Mouse (Mus musculus) kidney, embryonic 16.5 days (tissue): ENCODE results near the gene Tnfrsf13b. TPM values are rescaled to one million over a fixed set of nuclear protein-coding genes. Genes with fewer than 3 reads are reported as not detected.
"Not testable (repeated sequence)": the region's sequence is repeated elsewhere in the genome, so short reads cannot be mapped to it uniquely, and the experiment has no call there.

Experiments
- ATAC-seq: fragments of 200-750 bp; cut with Nextera tagmentation; 2 replicates; pipeline ENCODE4 v1.8.0; 2017; ENCODE audit warnings: moderate TSS enrichment; ENCODE audit not compliant: low FRiP score, low TSS enrichment
- H3K27ac ChIP-seq: fragments of 300-500 bp; sonication (generic); 2 replicates; pipeline ENCODE4 v1.5.1; 2014; ENCODE audit warnings: low read length
- H3K27me3 ChIP-seq: fragments of 300-500 bp; sonication (generic); 2 replicates; pipeline ENCODE4 v1.6.1; 2014; ENCODE audit warnings: low read length, control low read depth, mixed read lengths; ENCODE audit not compliant: insufficient read depth
- H3K36me3 ChIP-seq: fragments of 300-500 bp; sonication (generic); 2 replicates; pipeline ENCODE4 v1.6.1; 2014; ENCODE audit warnings: low read length, control low read depth, mixed read lengths; ENCODE audit not compliant: insufficient read depth
- H3K4me1 ChIP-seq: fragments of 300-500 bp; sonication (generic); 2 replicates; pipeline ENCODE4 v1.6.1; 2014; ENCODE audit warnings: low read length, control low read depth, mixed read lengths; ENCODE audit not compliant: insufficient read depth
- H3K4me2 ChIP-seq: fragments of 300-500 bp; sonication (generic); replicated peaks from 2 replicates; pipeline ENCODE4 v1.6.1; 2014; ENCODE audit warnings: low read depth, low read length
- H3K4me3 ChIP-seq: fragments of 300-500 bp; sonication (generic); 2 replicates; pipeline ENCODE4 v1.5.1; 2014; ENCODE audit warnings: mild to moderate bottlenecking, low read length
- H3K9ac ChIP-seq: fragments of 300-500 bp; sonication (generic); replicated peaks from 2 replicates; pipeline ENCODE4 v1.6.1; 2014; ENCODE audit warnings: low read length
- H3K9me3 ChIP-seq: fragments of 300-500 bp; sonication (generic); 2 replicates; pipeline ENCODE4 v1.6.1; 2016; ENCODE audit warnings: low read length, control low read depth
- WGBS: fragments of 180-500 bp; shearing (Covaris S2); extraction: QIAGEN DNeasy Blood & Tissue Kit; methylation state at CpG from one replicate; pipeline ENCODE4 v1.1.7; 2014; 5-methylcytosine and 5-hydroxymethylcytosine counted together
- polyA plus RNA-seq: library from polyadenylated mRNA; unstranded; fragments of >200 nt; fragmentation: Nextera tagmentation; extraction: Ambion mirVana; gene quantifications from 2 replicates; pipeline ENCODE4 v1.2.1, GENCODE M21; 2015

Tnfrsf13b gene
- polyA plus RNA-seq, 1 experiment from 2014 or later, result 1.8 TPM

DNA sequence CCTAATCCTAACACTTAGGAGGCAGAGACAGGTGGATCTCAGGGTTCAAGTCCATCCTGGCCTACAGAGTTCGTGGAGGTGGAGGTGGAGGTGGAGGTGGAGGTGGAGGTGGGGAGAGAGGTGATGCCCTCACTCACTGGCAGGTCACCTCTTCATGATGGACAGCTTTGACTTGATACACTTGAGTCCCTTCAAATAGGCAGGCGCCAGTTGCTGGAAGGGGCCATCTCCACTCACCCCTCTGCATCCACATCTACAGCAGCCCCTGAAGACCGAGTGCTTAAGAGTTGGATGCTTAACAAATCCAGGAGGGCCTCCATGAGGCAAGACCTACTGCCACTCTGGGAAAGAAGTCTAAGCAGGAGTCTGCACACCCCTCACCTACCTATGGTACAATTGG lies 36.8 kb downstream of the Tnfrsf13b start:
- no peak overlapping the region for H3K4me2 ChIP-seq
- H3K4me3 ChIP-seq, result no peak overlapping the region
- no peak overlapping the region for H3K9ac ChIP-seq
- ATAC-seq, result no peak
- H3K9me3 ChIP-seq, result no peaks in the 10 kb centered on the region
- H3K27me3 ChIP-seq, result no peaks in the 10 kb centered on the region
- no peak overlapping the region for H3K27ac ChIP-seq
- H3K36me3 ChIP-seq, result peaks cover 92% of the 10 kb centered on the region
- no peaks in the 10 kb centered on the region for H3K4me1 ChIP-seq
- 89% methylated on average over 3 of the region's 3 CpGs for WGBS

DNA sequence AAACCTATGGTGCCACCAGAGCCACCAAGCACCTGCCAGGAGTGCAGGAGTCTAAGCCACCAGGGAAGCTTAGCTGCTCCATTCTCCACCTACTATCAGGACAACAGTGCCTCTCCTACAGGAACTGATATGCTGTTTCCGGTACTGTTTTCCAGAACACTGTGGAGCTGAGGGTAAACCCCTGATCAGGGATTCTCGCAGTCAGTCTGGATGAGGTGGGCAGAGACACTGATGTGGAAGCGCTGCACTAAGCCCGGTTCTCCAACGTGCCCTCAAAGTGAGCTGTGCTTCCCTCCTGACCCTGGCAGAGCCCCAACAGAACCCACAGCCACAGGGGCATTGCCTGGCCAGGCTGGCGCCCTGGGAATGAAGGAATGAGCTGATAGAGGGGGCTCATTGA lies 37.8 kb downstream of the Tnfrsf13b start:
- no peak for ATAC-seq
- Histone ChIP-seq H3K27me3 (no peaks in the 10 kb centered on the region), H3K4me3 (no peak overlapping the region), H3K36me3 (peaks cover 82% of the 10 kb centered on the region), H3K9me3 (no peaks in the 10 kb centered on the region), H3K27ac (no peak overlapping the region), H3K4me1 (no peaks in the 10 kb centered on the region), H3K9ac (no peak overlapping the region), H3K4me2 (no peak overlapping the region)
- WGBS, result 91% methylated on average over 6 of the region's 6 CpGs

DNA sequence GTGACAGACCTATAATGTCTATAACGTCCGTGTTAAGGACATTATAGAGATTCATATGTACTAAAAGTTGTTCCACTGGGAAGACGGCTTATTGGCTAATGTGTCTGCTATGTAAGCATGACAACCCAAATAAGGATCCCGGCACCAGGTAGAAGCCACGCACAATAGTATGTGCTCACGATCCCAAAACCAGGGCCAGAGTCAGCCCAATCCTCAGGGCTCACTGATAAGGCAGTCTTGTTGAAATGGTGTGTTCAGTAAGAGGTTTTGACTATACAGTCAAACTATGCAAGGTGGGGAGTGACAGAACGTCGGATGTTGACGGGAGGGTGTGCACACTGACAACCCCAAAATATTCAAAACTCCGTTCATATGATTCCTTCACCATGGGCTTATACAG lies 38.3 kb downstream of the Tnfrsf13b start:
- Histone ChIP-seq H3K4me2 (no peak overlapping the region), H3K27me3 (no peaks in the 10 kb centered on the region), H3K4me1 (no peaks in the 10 kb centered on the region), H3K27ac (no peak overlapping the region), H3K4me3 (no peak overlapping the region), H3K36me3 (peaks cover 77% of the 10 kb centered on the region), H3K9me3 (no peaks in the 10 kb centered on the region), H3K9ac (no peak overlapping the region)
- WGBS, result 91% methylated on average over 10 of the region's 10 CpGs
- no peak for ATAC-seq

DNA sequence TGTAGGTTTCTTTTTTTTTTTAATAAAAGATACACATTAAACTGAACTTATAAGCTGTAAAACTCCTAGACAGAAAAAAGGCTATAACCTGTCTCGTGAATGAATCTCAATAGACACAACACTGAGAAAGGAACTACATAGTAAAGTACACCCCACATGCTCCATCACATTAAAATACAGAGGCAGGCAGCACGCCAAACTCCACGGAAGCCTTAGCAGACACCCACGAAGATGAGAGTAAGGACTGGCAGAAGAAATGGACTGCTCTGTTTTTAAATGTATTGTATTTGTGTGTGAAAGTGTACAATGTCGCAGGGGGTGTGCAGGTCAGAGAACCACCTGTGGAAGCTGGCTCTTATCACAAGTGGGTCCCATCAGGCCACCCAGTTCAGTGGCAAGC lies 43.6 kb downstream of the Tnfrsf13b start:
- WGBS, result 83% methylated on average over 5 of the region's 5 CpGs
- Histone ChIP-seq H3K4me3 (no peak overlapping the region), H3K27ac (no peak overlapping the region), H3K27me3 (no peaks in the 10 kb centered on the region), H3K9me3 (no peaks in the 10 kb centered on the region), H3K4me2 (no peak overlapping the region), H3K9ac (no peak overlapping the region), H3K36me3 (peaks cover 24% of the 10 kb centered on the region), H3K4me1 (peaks cover 20% of the 10 kb centered on the region; the same call in 1 of the 2 replicates)
- no peak for ATAC-seq

DNA sequence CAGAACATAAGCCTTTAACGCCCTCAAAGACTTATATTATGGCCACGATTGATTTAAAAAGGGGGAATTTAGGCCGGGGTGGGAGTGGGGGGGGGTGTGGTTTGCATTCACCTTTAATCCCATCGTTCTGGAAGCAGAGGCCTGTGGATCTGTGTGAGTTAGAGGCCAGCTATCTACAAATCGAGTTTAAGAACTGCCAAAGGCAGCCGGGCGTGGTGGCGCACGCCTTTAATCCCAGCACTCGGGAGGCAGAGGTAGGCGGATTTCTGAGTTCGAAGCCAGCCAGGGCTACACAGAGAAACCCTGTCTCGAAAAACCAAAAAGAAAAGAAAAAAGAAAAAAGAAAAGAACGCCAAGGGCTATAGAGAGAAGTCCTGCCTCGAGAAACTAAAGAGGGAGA lies 46.9 kb downstream of the Tnfrsf13b start:
- peak overlapping the region; percentile 38 for H3K9ac ChIP-seq
- peak overlapping the region; percentile 100 for H3K4me3 ChIP-seq
- not testable (repeated sequence) for H3K9me3 ChIP-seq, H3K27me3 ChIP-seq, H3K27ac ChIP-seq, ATAC-seq, H3K36me3 ChIP-seq
- H3K4me2 ChIP-seq, result peak overlapping the region; percentile 64
- 36% methylated on average over 15 of the region's 15 CpGs for WGBS
- H3K4me1 ChIP-seq, result peaks cover 20% of the 10 kb centered on the region; the same call in 1 of the 2 replicates

DNA sequence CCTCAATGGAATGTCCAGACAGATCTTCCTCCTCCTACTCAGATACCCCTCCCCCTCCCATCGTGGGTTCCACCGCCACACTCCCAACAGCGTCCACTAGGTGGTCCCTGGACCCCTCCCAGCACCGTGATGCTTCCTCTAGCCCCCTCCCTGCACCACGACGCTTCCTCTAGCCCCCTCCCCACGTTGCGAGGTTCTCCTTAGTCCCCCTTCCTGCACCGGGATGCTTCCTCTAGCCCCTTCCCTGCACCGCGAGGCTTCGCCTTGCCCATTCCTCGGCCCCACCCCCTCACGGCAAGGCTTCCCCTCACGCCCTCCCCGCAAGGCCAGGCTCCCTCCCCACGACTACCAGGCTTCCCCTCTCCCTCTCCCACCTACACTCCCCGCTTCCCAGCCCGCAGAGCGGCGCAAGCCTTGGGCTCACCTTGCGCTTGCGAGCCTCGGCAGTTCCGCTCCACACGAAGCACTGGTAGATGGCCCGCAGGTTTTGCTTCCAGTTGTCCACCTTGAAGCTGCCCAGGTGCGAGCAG lies 47.8 kb downstream of the Tnfrsf13b start:
- peak overlapping the region; percentile 100 for H3K9ac ChIP-seq
- H3K4me1 ChIP-seq, result peaks cover 20% of the 10 kb centered on the region; the same call in 1 of the 2 replicates
- peak overlapping the region; percentile 100 for H3K4me3 ChIP-seq
- H3K27me3 ChIP-seq, result no peaks in the 10 kb centered on the region
- WGBS, result 0% methylated on average over 27 of the region's 28 CpGs
- no peaks in the 10 kb centered on the region for H3K36me3 ChIP-seq
- peak; percentile 50 for ATAC-seq
- H3K4me2 ChIP-seq, result peak overlapping the region; percentile 64
- peak overlapping the region; percentile 98 for H3K27ac ChIP-seq
- H3K9me3 ChIP-seq, result no peaks in the 10 kb centered on the region

DNA sequence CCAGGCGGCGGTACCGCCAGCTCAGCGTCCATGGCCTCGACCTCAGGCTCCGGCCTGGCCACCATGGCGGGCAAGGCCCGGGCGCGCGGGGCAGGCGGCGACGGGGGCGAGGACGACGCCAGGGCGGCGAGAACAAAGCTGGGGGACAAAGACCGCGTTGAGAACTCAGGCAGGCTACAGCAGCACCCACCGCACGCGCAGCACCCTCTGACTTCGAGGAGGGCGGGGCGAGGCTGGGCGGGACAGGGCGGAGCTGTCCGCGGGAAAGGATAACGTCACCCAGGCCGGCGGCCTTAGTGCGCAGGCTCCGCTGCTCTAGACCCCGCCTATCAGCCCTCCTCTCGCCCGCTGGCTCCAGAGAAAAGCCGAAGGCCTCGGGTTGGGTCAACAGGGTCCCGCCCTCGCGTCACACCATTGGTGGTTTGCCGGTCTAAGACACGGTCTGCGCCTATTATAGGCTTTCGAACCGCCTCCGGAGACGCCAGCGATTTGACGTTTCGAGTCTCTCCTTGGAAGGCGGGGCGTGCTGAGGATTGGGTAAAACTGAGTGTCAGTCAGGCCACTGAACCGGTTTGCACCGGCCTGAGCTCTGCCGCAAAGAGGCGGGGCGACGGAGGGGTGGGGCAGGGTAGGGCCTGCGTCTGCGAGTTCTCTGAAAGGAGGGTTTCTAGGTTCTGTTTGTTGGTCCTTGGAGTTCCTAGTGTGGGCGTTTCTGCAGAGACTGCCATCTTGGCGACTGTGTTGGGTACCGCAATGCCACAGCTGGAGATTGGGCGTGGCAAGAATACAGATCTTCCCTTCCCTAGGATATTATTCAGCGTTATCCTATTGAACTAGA lies 48.5 kb downstream of the Tnfrsf13b start, which contains the start of gene Usp22:
Gene Usp22 (minus strand): TSS at position 235 of the 838 bp plus-strand sequence.
- Histone ChIP-seq H3K4me3 (peak within 1 kb of the TSS; percentile 100), H3K4me1 (peaks cover 20% of the 10 kb centered on the region; the same call in 1 of the 2 replicates), H3K4me2 (peak within 1 kb of the TSS; percentile 64), H3K36me3 (no peaks in the 10 kb centered on the region), H3K27ac (peak within 1 kb of the TSS; percentile 98), H3K9me3 (no peaks in the 10 kb centered on the region), H3K9ac (peak within 1 kb of the TSS; percentile 100), H3K27me3 (no peaks in the 10 kb centered on the region)
- ATAC-seq, result peak; percentile 99
- under 1% methylated on average over 69 of the region's 69 CpGs for WGBS

DNA sequence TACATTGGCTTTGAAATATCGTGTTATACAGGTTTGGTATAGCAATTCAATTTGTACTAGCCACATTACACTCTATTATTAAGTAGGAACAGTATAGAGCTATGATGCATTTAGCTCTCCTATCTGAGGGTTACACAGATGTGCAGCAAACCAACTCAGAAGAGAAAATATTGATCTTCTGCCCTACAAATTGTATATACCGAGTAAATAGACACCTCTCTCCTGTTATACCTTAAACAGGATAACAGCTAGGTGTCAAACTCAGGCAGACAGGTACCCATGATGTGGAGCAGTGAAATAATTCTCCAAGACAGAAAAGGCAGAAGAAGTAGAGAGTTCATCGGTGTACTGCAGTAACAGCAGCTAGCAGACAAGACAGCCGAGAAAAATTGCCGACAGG lies 49.2 kb downstream of the Tnfrsf13b start:
- H3K9ac ChIP-seq, result no peak overlapping the region
- peaks cover 20% of the 10 kb centered on the region; the same call in 1 of the 2 replicates for H3K4me1 ChIP-seq
- no peaks in the 10 kb centered on the region for H3K9me3 ChIP-seq
- peak overlapping the region; percentile 58; the same call in 1 of the 2 replicates for H3K4me2 ChIP-seq
- 75% methylated on average over 5 of the region's 5 CpGs for whole genome bisulfite sequencing
- H3K27ac ChIP-seq, result no peak overlapping the region
- ATAC-seq, result no peak
- no peaks in the 10 kb centered on the region for H3K27me3 ChIP-seq
- no peaks in the 10 kb centered on the region for H3K36me3 ChIP-seq
- H3K4me3 ChIP-seq, result no peak overlapping the region

DNA sequence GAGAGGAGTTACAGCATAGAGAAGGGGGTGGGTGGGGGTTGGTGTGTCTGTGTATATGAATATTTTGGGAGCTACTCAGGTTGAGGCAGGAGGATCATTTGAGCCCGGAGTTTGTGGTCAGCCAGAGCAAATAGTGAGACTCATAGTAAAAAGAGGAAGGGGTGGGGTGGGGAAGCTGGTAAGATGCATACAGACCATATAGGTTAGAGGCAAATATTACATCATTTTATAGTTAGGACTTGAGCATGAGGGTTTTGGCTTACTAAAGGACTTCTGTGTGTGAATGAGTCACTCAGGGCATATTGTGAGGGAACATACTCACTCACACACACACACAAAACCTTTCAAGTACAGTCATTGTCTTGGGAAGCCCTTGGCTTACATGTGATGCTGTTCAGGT lies 49.8 kb downstream of the Tnfrsf13b start:
- Histone ChIP-seq H3K4me2 (no peak overlapping the region), H3K9ac (no peak overlapping the region), H3K4me1 (peaks cover 15% of the 10 kb centered on the region; the same call in 1 of the 2 replicates), H3K27ac (no peak overlapping the region), H3K36me3 (no peaks in the 10 kb centered on the region), H3K4me3 (no peak overlapping the region), H3K9me3 (no peaks in the 10 kb centered on the region), H3K27me3 (no peaks in the 10 kb centered on the region)
- no peak for ATAC-seq
- 83% methylated on average over 1 of the region's 1 CpGs for WGBS

DNA sequence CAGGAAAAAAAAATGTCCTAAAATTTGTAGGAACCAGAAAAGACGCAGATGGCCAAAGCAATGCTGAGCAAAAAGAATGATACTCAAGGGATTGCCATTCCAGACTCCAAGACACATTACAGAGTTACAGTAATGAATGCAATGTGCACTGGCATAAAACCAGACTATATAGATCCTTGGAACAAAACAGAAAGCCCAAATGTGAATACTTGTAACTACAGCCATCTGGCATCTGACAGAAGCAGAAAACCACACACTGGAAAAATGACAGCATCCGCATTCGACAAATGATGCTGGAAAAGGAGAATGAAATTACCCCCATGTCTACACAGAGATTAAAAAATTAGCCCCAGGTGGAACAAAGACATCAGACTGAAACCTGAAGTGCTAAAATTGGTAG lies 53.8 kb downstream of the Tnfrsf13b start:
- no peak overlapping the region for H3K4me3 ChIP-seq
- no peaks in the 10 kb centered on the region for H3K36me3 ChIP-seq
- H3K4me1 ChIP-seq, result no peaks in the 10 kb centered on the region
- no peak for ATAC-seq
- H3K27ac ChIP-seq, result no peak overlapping the region
- H3K9me3 ChIP-seq, result no peaks in the 10 kb centered on the region
- H3K9ac ChIP-seq, result no peak overlapping the region
- 92% methylated on average over 3 of the region's 3 CpGs for WGBS
- H3K4me2 ChIP-seq, result no peak overlapping the region
- no peaks in the 10 kb centered on the region for H3K27me3 ChIP-seq
